Mouse (Mus musculus) limb, embryonic 11.5 days (tissue): ENCODE results near the gene Uvrag. TPM values are rescaled to one million over a fixed set of nuclear protein-coding genes. Genes with fewer than 3 reads are reported as not detected.

ENCODE experiments used
- ATAC-seq: fragments of 200-750 bp; cut with Nextera tagmentation; 2 replicates; pipeline ENCODE4 v1.8.0; 2017; ENCODE audit warnings: low read depth; ENCODE audit not compliant: insufficient number of reproducible peaks, low FRiP score, low TSS enrichment
- DNase-seq: peaks from one replicate; pipeline ENCODE4 v3.0.0-alpha.2; 2015; ENCODE audit warnings: low spot score
- H3K27ac ChIP-seq: fragments of 300-500 bp; sonication (generic); replicated peaks from 2 replicates; pipeline ENCODE4 v1.5.1; 2014; ENCODE audit warnings: low read depth, mild to moderate bottlenecking, low read length
- H3K27me3 ChIP-seq: fragments of 300-500 bp; sonication (generic); 2 replicates; pipeline ENCODE4 v1.6.1; 2014; ENCODE audit warnings: mild to moderate bottlenecking, low read length, mixed read lengths; ENCODE audit not compliant: control insufficient read depth, insufficient read depth
- H3K36me3 ChIP-seq: fragments of 300-500 bp; sonication (generic); 2 replicates; pipeline ENCODE4 v1.6.1; 2014; ENCODE audit warnings: mild to moderate bottlenecking, low read length, moderate library complexity, mixed read lengths; ENCODE audit not compliant: control insufficient read depth, insufficient read depth
- H3K4me1 ChIP-seq: fragments of 300-500 bp; sonication (generic); 2 replicates; pipeline ENCODE4 v1.6.1; 2014; ENCODE audit warnings: low read length, mixed read lengths; ENCODE audit not compliant: control insufficient read depth, insufficient read depth
- H3K4me2 ChIP-seq: fragments of 300-500 bp; sonication (generic); 2 replicates; pipeline ENCODE4 v1.6.1; 2014; ENCODE audit warnings: low read depth, mild to moderate bottlenecking, moderate library complexity; ENCODE audit not compliant: severe bottlenecking
- H3K4me3 ChIP-seq: fragments of 300-500 bp; sonication (generic); 2 replicates; pipeline ENCODE4 v1.5.1; 2014; ENCODE audit warnings: low read depth, low read length
- H3K9ac ChIP-seq: fragments of 300-500 bp; sonication (generic); 2 replicates; pipeline ENCODE4 v1.6.1; 2014; ENCODE audit warnings: mild to moderate bottlenecking, low read length
- H3K9me3 ChIP-seq: fragments of 300-500 bp; sonication (generic); 2 replicates; pipeline ENCODE4 v1.6.1; 2016; ENCODE audit warnings: low read length; ENCODE audit not compliant: control insufficient read depth
- WGBS: fragments of 180-500 bp; shearing (Covaris S2); extraction: QIAGEN DNeasy Blood & Tissue Kit; methylation state at CpG from one replicate; pipeline ENCODE4 v1.1.7; 2014; 5-methylcytosine and 5-hydroxymethylcytosine counted together
- polyA plus RNA-seq: library from polyadenylated mRNA; unstranded; fragments of >200 nt; fragmentation: Nextera tagmentation; extraction: Ambion mirVana; gene quantifications from 2 replicates; pipeline ENCODE4 v1.2.1, GENCODE M21; 2014

Gene Uvrag
- polyA plus RNA-seq, 1 experiment from 2014 or later: 11.8 TPM

- 63% methylated on average over 2 of the region's 2 CpGs for WGBS
- Histone ChIP-seq H3K27ac (no peak overlapping the region), H3K4me2 (no peak overlapping the region), H3K9me3 (no peaks in the 10 kb centered on the region), H3K4me3 (no peak overlapping the region), H3K36me3 (no peaks in the 10 kb centered on the region), H3K27me3 (no peaks in the 10 kb centered on the region), H3K4me1 (peaks cover 8% of the 10 kb centered on the region), H3K9ac (no peak overlapping the region)
- no peak for ATAC-seq
- no peak for DNase-seq
Measured at GRCm38 (mm10) chr7:98985935-98986334, 155.0 kb downstream of the Uvrag start.

- 80% methylated on average over 6 of the region's 6 CpGs for WGBS
Measured at GRCm38 (mm10) chr7:98985489-98985888, 155.5 kb downstream of the Uvrag start.

DNA sequence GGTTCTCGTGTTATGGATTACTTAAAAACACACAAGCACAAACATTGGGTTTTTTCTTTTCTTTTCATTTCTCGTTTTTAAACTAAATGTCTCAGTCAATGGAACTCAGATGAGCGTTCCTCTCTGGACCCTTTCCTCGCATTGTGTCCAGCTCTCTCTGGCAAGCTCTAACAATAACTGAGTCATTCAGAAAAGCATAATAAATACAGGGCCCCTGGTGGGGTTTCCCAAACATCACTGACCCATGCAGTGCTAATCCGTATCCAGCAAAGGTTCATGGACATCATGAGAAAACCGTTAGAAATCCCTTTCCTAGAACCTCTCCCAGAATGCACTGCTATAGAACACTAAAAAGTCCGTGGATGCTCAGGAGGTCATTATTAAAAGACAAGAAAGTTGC is 156.6 kb downstream of the Uvrag start:
- H3K4me3 ChIP-seq: no peak overlapping the region
- H3K27ac ChIP-seq: no peak overlapping the region
- H3K9me3 ChIP-seq: no peaks in the 10 kb centered on the region
- WGBS: 63% methylated on average over 7 of the region's 7 CpGs
- H3K27me3 ChIP-seq: no peaks in the 10 kb centered on the region
- H3K4me1 ChIP-seq: peaks cover 8% of the 10 kb centered on the region
- ATAC-seq (no peak), DNase-seq (no peak)
- H3K9ac ChIP-seq: no peak overlapping the region
- no peaks in the 10 kb centered on the region for H3K36me3 ChIP-seq
- no peak overlapping the region for H3K4me2 ChIP-seq

More at GRCm38 (mm10) chr7:98985489-98985888, 155.5 kb downstream of the Uvrag start:
- ATAC-seq: no peak
- Histone ChIP-seq H3K9ac (no peak overlapping the region), H3K27ac (no peak overlapping the region), H3K4me1 (peaks cover 8% of the 10 kb centered on the region), H3K4me3 (no peak overlapping the region), H3K27me3 (no peaks in the 10 kb centered on the region), H3K4me2 (no peak overlapping the region), H3K36me3 (no peaks in the 10 kb centered on the region), H3K9me3 (no peaks in the 10 kb centered on the region)
- DNase-seq: no peak

DNA sequence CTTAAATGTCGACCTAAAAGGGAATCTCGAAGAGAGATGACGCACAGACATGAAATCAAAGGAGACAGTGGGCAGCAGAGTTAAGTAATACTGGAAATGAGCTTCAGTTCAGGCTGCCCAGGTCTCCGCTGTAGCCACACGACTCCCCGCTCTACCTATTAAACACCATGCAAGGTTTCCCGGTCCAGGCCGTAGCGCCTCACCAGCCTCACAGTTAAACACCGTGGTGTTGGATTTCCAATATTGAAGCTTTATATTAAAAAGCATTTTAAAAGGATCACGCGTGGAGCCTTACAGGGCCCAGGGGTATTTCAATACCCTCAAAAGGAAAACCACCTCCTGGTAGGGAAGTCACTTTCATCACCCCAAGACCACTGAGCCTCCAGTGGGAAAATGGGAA is 157.9 kb downstream of the Uvrag start:
- WGBS: 55% methylated on average over 12 of the region's 12 CpGs
- Histone ChIP-seq H3K27me3 (no peaks in the 10 kb centered on the region), H3K36me3 (no peaks in the 10 kb centered on the region), H3K27ac (no peak overlapping the region), H3K9ac (no peak overlapping the region), H3K4me3 (no peak overlapping the region), H3K4me1 (peaks cover 8% of the 10 kb centered on the region), H3K4me2 (no peak overlapping the region), H3K9me3 (no peaks in the 10 kb centered on the region)
- DNase-seq (no peak), ATAC-seq (peak; percentile 65)

DNA sequence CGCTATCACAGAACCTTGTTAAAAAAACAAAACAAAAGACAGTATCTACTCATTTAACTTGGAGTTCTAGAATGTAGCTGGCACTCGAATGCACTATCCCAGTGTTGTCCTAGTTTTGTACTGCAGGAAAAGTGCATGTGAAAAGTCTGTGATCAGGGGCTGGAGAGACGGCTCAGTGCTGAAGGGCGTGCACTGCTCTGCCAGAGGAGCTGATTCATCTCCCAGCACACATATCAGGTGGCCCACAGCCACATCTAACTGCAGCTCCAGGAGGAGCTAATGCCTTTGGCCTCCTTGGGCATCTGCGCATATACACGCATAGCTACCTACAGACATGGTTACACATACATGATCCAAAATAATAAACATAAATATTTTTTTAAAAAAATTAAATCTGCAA is 159.5 kb downstream of the Uvrag start:
- Histone ChIP-seq H3K9ac (no peak overlapping the region), H3K27ac (no peak overlapping the region), H3K27me3 (no peaks in the 10 kb centered on the region), H3K4me2 (no peak overlapping the region), H3K9me3 (no peaks in the 10 kb centered on the region), H3K36me3 (no peaks in the 10 kb centered on the region), H3K4me1 (peaks cover 19% of the 10 kb centered on the region), H3K4me3 (no peak overlapping the region)
- DNase-seq (no peak), ATAC-seq (no peak)
- WGBS: 87% methylated on average over 6 of the region's 6 CpGs

DNA sequence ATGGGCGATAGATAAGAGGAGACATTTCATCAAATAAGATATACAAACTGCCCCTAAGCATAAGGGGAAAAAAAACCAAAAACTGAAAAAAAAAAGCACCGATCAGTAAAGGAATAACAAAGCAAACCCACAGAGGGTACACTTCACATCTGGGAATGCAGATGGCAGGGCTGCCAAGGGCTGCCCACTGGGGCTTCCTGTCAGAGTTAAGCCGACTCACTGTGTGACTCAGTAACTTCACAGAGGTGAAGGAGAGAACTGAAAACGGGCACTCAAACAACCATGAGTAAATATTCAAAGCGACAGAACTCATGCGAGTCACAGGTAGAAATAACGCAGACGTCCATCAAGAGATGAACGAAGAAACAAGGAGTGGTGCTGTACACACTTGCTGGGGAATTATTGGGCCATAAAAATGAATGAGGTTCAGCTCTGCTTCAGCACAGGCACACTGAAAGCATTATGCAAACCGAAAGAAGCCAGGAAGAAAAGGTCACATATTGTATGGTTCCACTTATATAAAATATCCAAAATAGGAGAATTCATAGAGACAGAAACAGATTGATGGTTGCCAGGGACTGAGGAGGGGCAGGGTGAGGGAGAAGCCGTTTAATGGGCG is 164.0 kb downstream of the Uvrag start:
- no peak overlapping the region for H3K4me2 ChIP-seq
- H3K9ac ChIP-seq: no peak overlapping the region
- ATAC-seq: peak; percentile 68; the same call in 1 of the 2 replicates
- WGBS: 46% methylated on average over 12 of the region's 12 CpGs
- peak; percentile 43 for DNase-seq
- H3K4me1 ChIP-seq: peaks cover 14% of the 10 kb centered on the region
- H3K27me3 ChIP-seq: no peaks in the 10 kb centered on the region
- H3K9me3 ChIP-seq: no peaks in the 10 kb centered on the region
- no peak overlapping the region for H3K4me3 ChIP-seq
- no peak overlapping the region for H3K27ac ChIP-seq
- no peaks in the 10 kb centered on the region for H3K36me3 ChIP-seq

- H3K9me3 ChIP-seq: no peaks in the 10 kb centered on the region
- H3K4me3 ChIP-seq: no peak overlapping the region
- H3K36me3 ChIP-seq: no peaks in the 10 kb centered on the region
- no peak overlapping the region for H3K9ac ChIP-seq
- H3K4me2 ChIP-seq: no peak overlapping the region
- H3K27me3 ChIP-seq: no peaks in the 10 kb centered on the region
- DNase-seq (no peak), ATAC-seq (no peak)
- no peak overlapping the region for H3K27ac ChIP-seq
- H3K4me1 ChIP-seq: peaks cover 14% of the 10 kb centered on the region
- WGBS: 59% methylated on average over 4 of the region's 4 CpGs
Measured at GRCm38 (mm10) chr7:98974590-98974989, 166.4 kb downstream of the Uvrag start.

DNA sequence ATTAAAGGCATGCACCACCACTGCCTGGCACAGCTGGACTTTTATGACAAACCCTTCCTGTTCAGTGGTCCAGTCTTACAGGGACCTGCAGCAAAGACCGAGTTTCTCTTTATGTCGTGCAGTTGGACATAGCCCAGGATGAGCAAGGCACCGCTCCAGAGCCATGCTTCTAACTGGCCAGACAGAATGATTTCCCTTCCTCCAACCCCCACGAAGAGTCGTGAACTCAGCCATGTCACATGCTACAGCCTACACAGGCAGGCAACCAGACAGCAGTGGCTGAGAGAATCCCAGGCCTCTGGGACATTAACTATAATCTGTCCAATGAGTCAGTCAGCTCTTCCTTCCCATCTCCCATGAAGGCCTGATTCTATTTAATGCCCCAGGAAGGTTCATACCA is 170.2 kb downstream of the Uvrag start:
- Histone ChIP-seq H3K9ac (no peak overlapping the region), H3K9me3 (no peaks in the 10 kb centered on the region), H3K4me3 (no peak overlapping the region), H3K36me3 (no peaks in the 10 kb centered on the region), H3K27me3 (no peaks in the 10 kb centered on the region), H3K27ac (no peak overlapping the region), H3K4me2 (no peak overlapping the region), H3K4me1 (peaks cover 19% of the 10 kb centered on the region)
- 87% methylated on average over 5 of the region's 5 CpGs for WGBS
- ATAC-seq: no peak
- DNase-seq: no peak
